In genomic region chr19:37375755-37376615, GRCm38 (mm10) we compare ENCODE assay signal across 8 mouse cellular contexts. TPM values are rescaled to one million over a fixed set of nuclear protein-coding genes. Genes with fewer than 3 reads are reported as not detected.
DNase-seq lines count a peak whose midpoint lies in the region; ATAC-seq and TF ChIP-seq lines count a peak whose summit lies in the region.

TSS of gene Kif11 (plus strand) at chr19:37376403.

- peak within 1 kb of the TSS; percentile 86 to 87 for H3K4me3 ChIP-seq in MEL (ENCODE audit: control insufficient read depth in 1 of 2, insufficient read depth in 1 of 2, low read depth in 2 of 2, low read length in 2 of 2)
- H3K4me3 ChIP-seq in cerebellum, adult 2 months (replicated peaks; ENCODE audit: insufficient read depth, low read depth, low read length), result peak within 1 kb of the TSS; percentile 68
- peak within 1 kb of the TSS; percentile 60 for H3K4me3 ChIP-seq in forebrain, postnatal 0 days (ENCODE audit: low read depth, low read length)
- peak within 1 kb of the TSS; percentile 77 for H3K4me3 ChIP-seq in lung, embryonic 15.5 days

- peak within 1 kb of the TSS; percentile 92 for H3K9ac ChIP-seq in MEL (ENCODE audit: control insufficient read depth, low read depth, low read length, poor library complexity, severe bottlenecking)
- H3K9ac ChIP-seq in forebrain, postnatal 0 days, result peak within 1 kb of the TSS; percentile 72
- H3K9ac ChIP-seq in lung, embryonic 15.5 days, result peak within 1 kb of the TSS; percentile 72

- no peaks in the 10 kb centered on the region for H3K27me3 ChIP-seq in MEL (ENCODE audit: control insufficient read depth in 1 of 2, insufficient read depth in 2 of 2, low read length in 2 of 2)
- no peaks in the 10 kb centered on the region for H3K27me3 ChIP-seq in cerebellum, adult 2 months (ENCODE audit: control insufficient read depth, insufficient read depth, low read length)
- no peaks in the 10 kb centered on the region for H3K27me3 ChIP-seq in forebrain, postnatal 0 days (ENCODE audit: insufficient read depth, low read length)
- H3K27me3 ChIP-seq in lung, embryonic 15.5 days, result no peaks in the 10 kb centered on the region

- H3K27ac ChIP-seq in MEL (ENCODE audit: control insufficient read depth, low read depth, low read length), result peak within 1 kb of the TSS; percentile 86
- peak within 1 kb of the TSS; percentile 67 for H3K27ac ChIP-seq in cerebellum, adult 2 months (ENCODE audit: insufficient read depth, low read length)
- peak within 1 kb of the TSS; percentile 90 for H3K27ac ChIP-seq in forebrain, postnatal 0 days (ENCODE audit: low read depth, low read length)
- H3K27ac ChIP-seq in lung, embryonic 15.5 days, result peak within 1 kb of the TSS; percentile 97

- H3K4me2 ChIP-seq in forebrain, postnatal 0 days (ENCODE audit: low read depth), result peak within 1 kb of the TSS; percentile 70
- H3K4me2 ChIP-seq in lung, embryonic 15.5 days, result peak within 1 kb of the TSS; percentile 70

- 0 out of 4 replicates have a peak, but pooled peaks of 1 of the 2 experiments have one; percentile 9 for TF ChIP-seq EP300 in MEL (IDR thresholded peaks at IDR 0.05; ENCODE audit: low read depth in 1 of 2, low read length in 2 of 2)

- peak; percentile 100 for ATAC-seq in forebrain, postnatal 0 days
- ATAC-seq in lung, embryonic 15.5 days (ENCODE audit: borderline replicate concordance, extremely low read depth, low FRiP score, low TSS enrichment), result peak; percentile 98

- H3K79me2 ChIP-seq in MEL (ENCODE audit: control insufficient read depth, insufficient read depth, low read length, poor library complexity), result peaks cover 46% of the 10 kb centered on the region

- H3K36me3 ChIP-seq in MEL (ENCODE audit: control insufficient read depth in 1 of 2, insufficient read depth in 2 of 2, low read length in 2 of 2), result peaks cover 4 to 31% of the 10 kb centered on the region in 2 experiments
- no peaks in the 10 kb centered on the region for H3K36me3 ChIP-seq in forebrain, postnatal 0 days (ENCODE audit: insufficient read depth)
- H3K36me3 ChIP-seq in lung, embryonic 15.5 days, result no peaks in the 10 kb centered on the region

- TF ChIP-seq CTCF in MEL (IDR thresholded peaks at IDR 0.05 in 2 of 3, conservative IDR thresholded peaks at IDR 0.05 in 1 of 3; ENCODE audit: control insufficient read depth in 1 of 3, insufficient read depth in 1 of 3, low read depth in 2 of 3, low read length in 3 of 3, poor library complexity in 1 of 3, severe bottlenecking in 1 of 3), result no peak
- no peak for TF ChIP-seq CTCF in cerebellum, adult 2 months (IDR thresholded peaks at IDR 0.05; ENCODE audit: borderline replicate concordance, insufficient read depth, low read depth, low read length)
- peak; percentile 45 for TF ChIP-seq CTCF in forebrain, postnatal 0 days (IDR thresholded peaks at IDR 0.05; ENCODE audit: low read depth)

- H3K9me3 ChIP-seq in MEL (replicated peaks; ENCODE audit: insufficient read depth, low read length), result no peaks in the 10 kb centered on the region
- H3K9me3 ChIP-seq in forebrain, postnatal 0 days (ENCODE audit: low read length), result no peaks in the 10 kb centered on the region
- H3K9me3 ChIP-seq in lung, embryonic 15.5 days, result no peaks in the 10 kb centered on the region

- DNase-seq in MEL (ENCODE audit: low read depth, low spot score), result peak; percentile 96
- peak; percentile 95 to 96 for DNase-seq in cerebellum, adult 2 months
- peak; percentile 99 for DNase-seq in forebrain, postnatal 0 days
- DNase-seq in heart, postnatal 4 days, result peak; percentile 96
- peak; percentile 95 to 97 for DNase-seq in layer of hippocampus, adult 8-10 months (ENCODE audit: low spot score in 2 of 2)
- DNase-seq in ovary, adult 18-20 months (ENCODE audit: low spot score), result peak; percentile 96
- DNase-seq in thymus, postnatal 0 days (ENCODE audit: low spot score), result peak; percentile 97

- under 1% methylated on average over 73 of the region's 73 CpGs for WGBS in cerebellum, adult 2 months
- WGBS in forebrain, postnatal 0 days, result 1% methylated on average over 73 of the region's 73 CpGs
- WGBS in lung, embryonic 15.5 days, result under 1% methylated on average over 73 of the region's 73 CpGs

- peaks cover 2 to 17% of the 10 kb centered on the region in 2 experiments; a peak in 3 of 4 replicates for H3K4me1 ChIP-seq in MEL (ENCODE audit: control insufficient read depth in 1 of 2, insufficient read depth in 2 of 2, low read length in 2 of 2)
- H3K4me1 ChIP-seq in cerebellum, adult 2 months (ENCODE audit: control insufficient read depth, insufficient read depth, low read length), result no peaks in the 10 kb centered on the region
- H3K4me1 ChIP-seq in forebrain, postnatal 0 days (ENCODE audit: insufficient read depth), result 0 out of 2 replicates have a peak, but pooled peaks cover 3% of the 10 kb centered on the region
- H3K4me1 ChIP-seq in lung, embryonic 15.5 days, result peaks cover 18% of the 10 kb centered on the region

- TF ChIP-seq POLR2A in MEL (IDR thresholded peaks at IDR 0.05; ENCODE audit: control insufficient read depth in 1 of 2, insufficient read depth in 1 of 2, low read depth in 1 of 2, low read length in 2 of 2, poor library complexity in 1 of 2), result peak; percentile 74 to 91; a peak in 3 of 4 replicates
- TF ChIP-seq POLR2A in cerebellum, adult 2 months (IDR thresholded peaks at IDR 0.05; ENCODE audit: borderline replicate concordance, insufficient read depth, low read length), result peak; percentile 87; the same call in 1 of the 2 replicates

- TF ChIP-seq RAD21 in MEL (IDR thresholded peaks at IDR 0.05; ENCODE audit: low read depth, low read length), result no peak

TF ChIP-seq in MEL, 35 proteins besides CTCF, POLR2A, EP300 and RAD21 (continues in another document):
- TF ChIP-seq USF1 (IDR thresholded peaks at IDR 0.05; ENCODE audit: low read depth, low read length) (peak; percentile 68), MAZ (IDR thresholded peaks at IDR 0.05; ENCODE audit: low read depth, low read length) (no peak), SMC3 (IDR thresholded peaks at IDR 0.05; ENCODE audit: low read depth, low read length) (no peak), TAL1 (IDR thresholded peaks at IDR 0.05; ENCODE audit: low read length) (no peak), TBP (IDR thresholded peaks at IDR 0.05; ENCODE audit: low read depth, low read length) (peak; percentile 82), RCOR1 (IDR thresholded peaks at IDR 0.05; ENCODE audit: low read depth, low read length) (no peak), GABPA (IDR thresholded peaks at IDR 0.05; ENCODE audit: low read depth, low read length) (no peak), ZKSCAN1 (IDR thresholded peaks at IDR 0.05; ENCODE audit: low read depth, low read length) (no peak), GATA1 (IDR thresholded peaks at IDR 0.05; ENCODE audit: low read depth, low read length) (no peak), POLR2AphosphoS2 (IDR thresholded peaks at IDR 0.05; ENCODE audit: low read length) (peak; percentile 84), USF2 (IDR thresholded peaks at IDR 0.05; ENCODE audit: borderline replicate concordance in 1 of 2, insufficient read depth in 1 of 2, low read depth in 1 of 2, low read length in 2 of 2) (no peak), ETS1 (IDR thresholded peaks at IDR 0.05; ENCODE audit: low read depth, low read length) (no peak), UBTF (IDR thresholded peaks at IDR 0.05; ENCODE audit: borderline replicate concordance, insufficient read depth, low read depth, low read length) (no peak), ZMIZ1 (IDR thresholded peaks at IDR 0.05; ENCODE audit: low read depth, low read length) (peak; percentile 89), MAX (IDR thresholded peaks at IDR 0.05; ENCODE audit: low read length) (peak; percentile 41), MXI1 (IDR thresholded peaks at IDR 0.05; ENCODE audit: low read depth, low read length) (peak; percentile 51; the same call in 1 of the 2 replicates), JUND (IDR thresholded peaks at IDR 0.05; ENCODE audit: low read depth, low read length) (no peak), CHD1 (IDR thresholded peaks at IDR 0.05; ENCODE audit: low read depth, low read length) (no peak), NELFE (IDR thresholded peaks at IDR 0.05; ENCODE audit: low read depth, low read length) (peak; percentile 93), KAT2A (conservative IDR thresholded peaks at IDR 0.05; ENCODE audit: low read depth, low read length) (peak; percentile 78), MAFK (IDR thresholded peaks at IDR 0.05; ENCODE audit: borderline replicate concordance, low read depth, low read length) (no peak), BHLHE40 (IDR thresholded peaks at IDR 0.05; ENCODE audit: borderline replicate concordance, low read depth, low read length) (no peak), ZNF384 (IDR thresholded peaks at IDR 0.05; ENCODE audit: low read depth, low read length) (no peak), ELF1 (IDR thresholded peaks at IDR 0.05; ENCODE audit: low read depth, low read length) (0 out of 2 replicates have a peak, but pooled peaks have one; percentile 19), ZC3H11A (IDR thresholded peaks at IDR 0.05; ENCODE audit: low read depth, low read length) (no peak), TCF12 (IDR thresholded peaks at IDR 0.05; ENCODE audit: low read depth, low read length) (peak; percentile 56), NRF1 (IDR thresholded peaks at IDR 0.05; ENCODE audit: insufficient read depth, low read depth, low read length, poor library complexity, severe bottlenecking) (no peak), HCFC1 (IDR thresholded peaks at IDR 0.05; ENCODE audit: low read depth, low read length) (peak; percentile 93), CHD2 (IDR thresholded peaks at IDR 0.05; ENCODE audit: low read length) (no peak), E2F4 (IDR thresholded peaks at IDR 0.05; ENCODE audit: borderline replicate concordance, low read depth, low read length) (peak; percentile 84; the same call in 1 of the 2 replicates), MYB (IDR thresholded peaks at IDR 0.05; ENCODE audit: low read depth, low read length) (no peak), MYC (IDR thresholded peaks at IDR 0.05; ENCODE audit: low read depth, low read length) (peak; percentile 68; the same call in 1 of the 2 replicates)

RNA-seq across cellular contexts. Expression of gene Kif11, which starts in this region (rescaled TPM):
- total RNA-seq in MEL (2012; rRNA removed), result 50.5 and 62.6 TPM in 2 replicates
- 10 to 100 TPM; 44.8 to 50.1 TPM for polyA plus RNA-seq in MEL (2012; ENCODE audit: insufficient read depth in 1 of 2, insufficient read length in 2 of 2, low read depth in 1 of 2, low replicate concordance in 2 of 2, missing spikeins in 1 of 2)
- polyA plus RNA-seq in cerebellum, adult 2 months (2012; rRNA removed), result 0.46 and 0.49 TPM in 2 replicates
- 9.1 and 15.2 TPM in 2 replicates for total RNA-seq in forebrain, postnatal 0 days (2014; rRNA removed)
- 5.4 and 6.3 TPM in 2 replicates for polyA plus RNA-seq in forebrain, postnatal 0 days (2015; fragmentation: Nextera tagmentation; extraction: Ambion mirVana)
- 10 to 100 TPM; 36.8 to 41.7 TPM for total RNA-seq in heart, postnatal 4 days (2021)
- total RNA-seq in layer of hippocampus, adult 8-10 months (2022), result 1 to 10 TPM in 1 of 4 experiments, under 1 TPM in 3; 0.43 to 1.0 (median 0.75) TPM
- 69.0 and 73.4 TPM in 2 replicates for polyA plus RNA-seq in lung, embryonic 15.5 days (2015; fragmentation: Nextera tagmentation; extraction: Ambion mirVana)
- 66.5 and 76.9 TPM in 2 replicates for polyA plus RNA-seq in thymus, postnatal 0 days (2015; fragmentation: Nextera tagmentation; extraction: Ambion mirVana)

Comparison
In these comparisons a context has a peak if more than half of its experiments do, and no peak if none do; other contexts are left out.
1. Peak in every context shown above with its lines: DNase-seq, ATAC-seq, H3K4me3 ChIP-seq and H3K27ac ChIP-seq.
2. Peak in DNase-seq, H3K4me3 ChIP-seq and H3K27ac ChIP-seq in cerebellum, adult 2 months; RNA of the gene not detected or under 1 TPM.